Mouse (Mus musculus) layer of hippocampus, adult 9-11 months (tissue): ENCODE data around the gene Synpr.
"Not testable (repeated sequence)": the region's sequence is repeated elsewhere in the genome, so short reads cannot be mapped to it uniquely, and the experiment has no call there.

Experiments used
- DNase-seq: peaks from one replicate; pipeline ENCODE4 v3.0.0; 2022

Synpr gene

DNA sequence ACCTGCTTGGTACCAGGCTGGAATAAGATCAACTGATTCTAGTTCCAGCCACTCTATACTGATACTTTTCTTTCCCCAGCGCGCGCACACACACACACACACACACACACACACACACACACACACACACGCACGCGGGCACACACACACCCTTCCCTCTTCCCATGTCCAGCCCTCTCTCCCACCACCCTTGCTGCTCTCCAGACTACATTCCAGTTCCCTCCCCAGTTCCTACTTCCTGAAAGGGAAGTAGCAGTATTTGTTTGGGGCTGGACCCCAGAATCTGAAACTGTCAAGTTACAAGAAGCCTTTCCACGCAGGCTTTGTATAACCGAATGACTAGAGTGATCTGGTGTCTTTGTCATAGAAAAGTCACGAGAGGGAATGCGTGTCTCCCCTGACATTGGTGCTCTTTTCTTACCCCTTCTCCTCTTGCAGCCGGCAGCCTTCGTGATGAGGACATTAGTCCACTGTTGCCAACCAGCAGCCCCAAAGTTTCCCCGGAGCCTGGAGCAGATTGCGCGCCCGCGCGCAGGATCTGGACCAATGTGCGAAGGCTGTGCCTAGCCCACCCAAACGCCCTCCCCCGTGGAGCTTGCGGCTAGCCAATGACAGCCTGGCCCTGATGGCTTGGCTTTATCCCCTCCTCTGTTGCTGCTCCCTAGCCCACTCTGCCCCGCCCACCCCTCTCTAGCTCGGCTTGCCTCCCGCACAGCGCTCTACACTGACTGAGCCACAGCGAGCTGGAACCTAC lies at the start of gene Synpr:
Gene Synpr (plus strand): TSS at position 690 of the 754 bp plus-strand sequence.
- peak; percentile 89 for DNase-seq

DNA sequence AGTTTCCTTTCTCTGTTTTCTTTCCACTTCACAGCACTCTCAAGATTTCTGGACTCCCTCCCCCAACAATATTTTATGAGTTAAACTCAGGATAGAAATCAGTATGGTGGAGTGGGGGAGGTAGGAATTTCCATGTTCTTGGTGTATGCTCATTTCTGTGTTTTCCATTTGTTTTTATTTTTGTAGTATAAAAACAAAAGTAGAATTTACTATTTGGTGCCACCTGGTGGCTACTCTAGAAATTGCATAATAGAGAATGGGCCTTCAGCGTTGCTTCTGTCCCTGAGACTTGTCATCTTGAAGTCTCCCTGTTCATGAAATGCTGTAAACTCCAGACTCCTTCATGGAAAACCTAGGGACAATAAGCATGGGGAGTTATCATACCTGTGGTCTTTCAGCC lies 47.7 kb upstream of the Synpr start:
- DNase-seq: no peak

DNA sequence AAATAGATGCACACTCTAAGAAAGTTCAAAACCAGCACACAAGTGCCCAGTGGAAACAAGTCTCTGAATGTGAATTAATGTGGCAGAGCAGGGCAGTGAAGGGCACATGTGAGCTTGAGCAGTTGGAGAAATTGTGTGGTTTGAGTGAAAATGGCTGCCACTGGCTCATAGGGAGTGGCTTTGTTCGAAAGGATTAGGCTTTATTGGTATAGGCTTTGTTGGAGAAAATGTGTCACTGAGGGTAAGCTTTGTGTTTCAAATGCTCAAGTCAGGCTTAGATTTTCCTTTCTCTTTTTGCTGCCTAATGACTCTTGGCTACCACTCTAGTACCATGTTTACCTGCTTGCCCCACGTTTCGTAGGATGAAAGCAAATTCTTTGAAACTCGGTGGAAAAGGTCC lies 37.1 kb upstream of the Synpr start:
- no peak for DNase-seq

DNA sequence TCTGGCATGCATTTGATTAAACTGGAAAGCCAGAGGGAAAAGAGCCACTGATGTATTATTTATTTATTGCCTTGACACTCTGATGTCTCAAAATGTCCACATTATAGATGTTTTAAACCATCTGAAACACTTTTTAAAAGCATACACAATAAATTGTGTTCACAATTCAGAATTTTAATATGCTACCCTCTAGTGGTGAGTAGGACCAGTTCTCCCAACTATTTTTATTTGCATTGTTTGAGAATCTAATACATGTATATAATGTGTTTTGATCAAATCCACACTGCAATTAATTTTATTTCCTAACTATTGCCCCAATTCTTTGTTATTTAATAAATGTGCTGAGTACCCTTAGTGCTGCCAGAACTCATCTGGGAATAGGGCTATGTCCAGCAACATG lies 35.2 kb upstream of the Synpr start:
- DNase-seq: no peak

DNA sequence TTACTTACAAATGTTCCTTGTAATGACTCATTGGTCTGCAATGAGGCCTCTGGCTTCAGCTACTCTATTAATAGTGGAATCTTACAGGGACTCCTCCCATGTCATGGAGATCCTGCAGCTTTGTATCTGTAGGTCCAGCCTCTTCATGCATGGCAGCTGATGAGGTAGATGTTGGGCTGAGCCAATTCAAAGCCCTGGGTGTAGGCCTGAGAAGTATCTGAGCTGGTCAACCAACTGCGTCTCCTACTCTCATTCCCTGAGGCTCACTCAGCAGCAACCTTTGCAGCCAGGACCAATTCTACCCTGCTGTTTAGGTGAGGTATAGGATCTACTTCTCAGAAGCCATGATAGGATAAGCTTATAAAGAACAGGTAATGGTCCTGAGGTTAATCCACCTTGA lies 32.0 kb upstream of the Synpr start:
- no peak for DNase-seq

DNA sequence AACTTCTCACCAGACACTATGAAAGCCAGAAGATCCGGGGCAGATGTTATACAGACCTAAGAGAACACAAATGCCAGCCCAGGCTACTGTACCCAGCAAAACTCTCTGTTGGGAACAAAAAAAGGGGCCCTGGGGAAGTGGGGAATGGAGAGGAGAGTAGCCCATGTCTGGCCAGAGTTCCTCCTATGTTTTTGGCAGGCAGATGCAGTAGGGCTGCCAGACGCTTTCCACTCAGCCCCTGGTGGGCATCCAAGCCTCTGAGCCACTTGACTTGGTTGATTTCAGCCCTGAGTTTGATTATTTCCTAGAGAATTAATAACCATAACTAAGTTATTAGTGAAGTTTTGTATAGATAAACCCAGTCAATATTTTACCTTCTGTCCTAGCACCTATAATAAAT lies 29.8 kb upstream of the Synpr start:
- not testable (repeated sequence) for DNase-seq

DNA sequence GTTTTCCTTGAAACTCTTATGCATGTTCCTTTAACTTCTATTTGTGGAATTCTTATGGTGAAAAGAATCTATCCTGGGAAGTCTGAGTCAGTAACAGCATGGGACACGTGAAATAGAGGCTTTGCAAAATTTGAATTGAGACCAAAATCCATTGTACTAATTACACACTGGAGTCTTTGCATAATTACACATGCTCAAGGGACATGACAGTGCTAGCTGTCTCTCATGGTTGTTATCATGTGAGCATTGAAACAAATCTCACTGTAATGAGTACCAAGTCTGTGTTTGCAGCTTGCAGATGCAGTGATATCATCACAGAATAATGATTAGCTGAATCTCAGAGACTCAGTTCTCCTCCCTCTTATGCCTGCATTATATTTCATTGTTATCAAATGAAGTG lies 22.2 kb upstream of the Synpr start:
- DNase-seq: no peak

DNA sequence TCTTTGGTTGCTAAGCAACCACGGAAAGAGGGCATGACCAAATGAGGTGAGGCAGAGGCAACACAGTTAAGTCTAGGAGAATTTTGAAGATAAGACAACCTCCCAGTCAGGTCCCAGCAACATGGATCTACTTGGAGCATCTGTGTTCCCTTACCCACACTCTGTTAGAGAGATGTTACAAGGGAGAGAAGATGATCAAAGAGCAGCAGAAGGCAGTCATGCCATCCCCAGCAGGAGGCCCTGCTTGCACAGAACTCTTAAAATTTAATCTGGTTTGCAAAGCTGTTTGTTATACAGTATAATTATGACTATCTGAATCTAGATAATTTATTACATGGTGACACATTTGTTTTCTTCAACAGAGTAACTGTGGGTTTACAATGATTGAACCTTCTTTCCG lies 18.2 kb upstream of the Synpr start:
- DNase-seq: peak; percentile 42

DNA sequence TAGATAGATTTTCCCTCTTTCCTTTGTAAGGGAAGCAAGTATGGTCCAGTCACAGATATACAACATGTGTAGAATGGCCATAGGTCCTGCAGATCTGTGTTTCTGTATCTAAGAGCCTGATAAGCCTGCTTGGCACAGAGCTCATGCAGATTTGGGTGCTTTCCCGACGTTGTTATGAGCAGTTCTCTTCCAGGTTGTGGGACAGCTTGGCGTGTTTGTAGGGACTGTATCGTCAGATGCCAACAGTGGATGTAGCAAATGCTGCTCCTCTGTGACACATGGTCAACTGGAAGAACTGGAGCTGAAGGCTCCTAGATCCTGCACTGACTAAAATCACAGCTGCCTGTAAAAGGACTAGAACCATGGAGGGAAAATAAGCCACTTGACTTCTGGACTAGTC lies 17.4 kb upstream of the Synpr start:
- DNase-seq: peak; percentile 56

DNA sequence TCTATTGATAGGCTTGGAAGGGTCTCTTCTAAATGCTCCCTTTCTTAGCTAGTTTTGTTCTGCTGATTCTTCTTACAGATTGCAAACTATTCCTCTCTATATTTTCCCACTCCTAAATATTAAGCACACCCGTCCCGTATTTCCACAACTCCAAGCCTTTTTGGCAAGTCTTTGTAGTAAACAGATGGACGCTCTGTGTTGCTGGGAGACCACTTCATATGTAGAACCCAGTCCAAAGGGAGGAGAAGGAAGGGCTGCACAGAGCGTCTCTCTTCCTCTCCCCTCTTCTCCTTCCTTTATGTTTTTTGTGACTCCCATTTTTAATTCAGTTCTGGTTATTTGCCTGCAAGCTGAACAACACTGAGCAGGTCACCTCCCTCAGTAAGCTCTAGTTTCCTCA lies 1.4 kb upstream of the Synpr start:
- DNase-seq: peak; percentile 30

DNA sequence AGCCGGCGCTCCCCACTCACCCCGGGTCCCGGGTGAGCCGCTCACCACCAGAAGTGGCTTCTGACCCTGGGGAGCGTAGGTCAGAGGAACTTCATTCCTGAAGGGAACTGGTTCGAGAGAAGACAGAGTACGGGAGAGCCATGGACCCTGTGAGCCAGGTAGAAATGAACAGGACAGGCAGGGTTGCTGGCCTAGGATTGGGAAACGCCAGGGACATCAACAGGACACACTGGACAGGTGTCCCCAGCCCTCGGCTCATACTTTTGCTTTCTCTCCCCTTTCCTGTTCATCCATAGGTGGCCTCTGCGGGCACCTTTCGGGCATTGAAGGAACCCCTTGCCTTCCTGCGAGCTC lies 242 bp downstream of the Synpr start:
- DNase-seq: no peak

DNA sequence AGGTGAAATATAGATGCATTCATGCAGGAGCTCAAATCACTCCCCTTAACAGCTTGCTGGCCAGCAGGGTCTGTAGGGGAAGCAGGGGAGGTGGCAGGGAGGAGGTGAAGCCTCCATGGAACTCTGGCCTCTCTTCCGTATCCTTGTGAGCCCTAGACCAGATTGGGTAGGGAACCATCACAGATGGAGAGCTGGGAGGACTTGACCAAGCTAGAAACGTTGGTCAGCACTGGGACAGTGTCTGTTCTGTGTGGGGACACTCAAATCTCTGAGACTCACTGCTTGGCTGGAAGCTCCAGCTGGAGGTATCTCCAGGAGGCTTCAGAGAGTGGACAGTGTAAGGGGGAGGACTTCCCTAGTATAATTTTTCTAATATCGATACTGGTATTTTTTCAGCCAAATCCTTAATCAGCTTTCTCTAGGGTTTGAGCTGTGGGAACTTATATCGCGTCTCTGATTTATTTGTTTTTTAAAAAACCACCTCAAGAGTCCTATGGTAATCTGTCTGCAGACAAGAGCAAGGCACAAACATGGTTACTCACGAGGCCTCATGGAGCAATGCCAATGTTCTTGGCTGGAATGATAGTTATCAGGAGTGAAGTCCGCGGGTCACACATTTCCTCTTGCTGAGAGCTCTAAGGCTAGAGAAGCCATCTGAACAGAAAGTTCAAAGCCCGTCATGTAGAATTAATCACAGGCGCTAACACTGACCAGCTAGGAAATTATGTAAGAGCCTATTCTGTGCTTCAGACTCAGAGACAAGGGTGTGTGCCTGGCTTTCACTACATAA lies 956 bp downstream of the Synpr start:
- peak; percentile 6 for DNase-seq

DNA sequence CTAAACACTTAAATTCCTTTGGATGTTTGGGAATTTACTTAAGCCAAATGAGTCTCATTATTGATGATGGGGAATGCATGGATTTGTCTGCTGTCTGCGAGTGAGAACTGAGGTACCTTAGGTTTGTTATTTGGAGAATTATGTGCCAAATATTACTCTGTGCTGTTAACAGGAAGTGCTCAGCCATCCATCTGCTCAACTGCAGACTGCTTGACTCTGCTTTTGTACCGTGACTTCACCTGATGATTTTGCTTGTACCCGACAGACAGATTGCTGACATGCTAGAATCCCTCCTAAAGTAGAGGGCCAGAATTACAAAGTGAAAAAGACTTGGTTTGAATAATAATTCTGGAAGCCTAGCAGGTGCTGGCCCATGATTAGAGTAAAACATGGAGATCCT lies 9.6 kb downstream of the Synpr start:
- DNase-seq: no peak

DNA sequence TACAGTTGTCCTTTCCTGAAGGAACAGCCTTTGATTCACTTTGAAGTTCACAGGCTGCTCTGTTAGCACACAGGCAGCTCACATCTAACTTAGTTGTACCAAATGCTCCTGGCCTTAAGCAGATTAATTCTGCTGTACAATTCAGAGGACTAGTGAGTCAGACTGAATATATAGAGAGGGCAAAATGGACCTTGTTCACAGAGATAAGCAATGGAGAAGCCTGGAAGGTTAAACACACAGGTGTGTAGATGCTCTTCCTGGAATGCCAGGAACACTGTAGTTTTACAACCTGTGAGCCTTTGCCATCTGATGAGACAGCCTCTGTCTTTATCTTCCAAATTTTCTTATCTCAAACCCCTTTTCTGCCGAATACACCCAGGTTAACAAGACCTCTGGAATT lies 29.7 kb downstream of the Synpr start:
- DNase-seq: no peak

DNA sequence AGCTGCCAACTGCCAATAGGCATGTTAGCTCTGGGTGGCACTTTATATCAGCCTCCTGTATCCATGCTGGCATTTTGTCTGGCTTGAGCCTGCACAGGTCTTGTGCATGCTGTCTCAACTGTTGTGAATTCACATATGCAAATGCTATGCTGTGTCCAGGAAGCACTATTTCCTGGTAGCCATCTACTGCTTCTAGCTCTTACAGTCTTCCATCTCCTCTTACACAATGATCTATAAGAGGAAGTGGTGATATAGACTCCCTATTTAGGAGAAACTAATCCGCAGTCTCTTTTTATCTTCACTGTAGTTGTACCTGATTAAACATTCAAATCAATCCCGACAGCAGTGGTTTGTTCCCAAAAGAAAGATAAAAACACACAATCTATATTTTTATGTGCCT lies 43.9 kb downstream of the Synpr start:
- no peak for DNase-seq

DNA sequence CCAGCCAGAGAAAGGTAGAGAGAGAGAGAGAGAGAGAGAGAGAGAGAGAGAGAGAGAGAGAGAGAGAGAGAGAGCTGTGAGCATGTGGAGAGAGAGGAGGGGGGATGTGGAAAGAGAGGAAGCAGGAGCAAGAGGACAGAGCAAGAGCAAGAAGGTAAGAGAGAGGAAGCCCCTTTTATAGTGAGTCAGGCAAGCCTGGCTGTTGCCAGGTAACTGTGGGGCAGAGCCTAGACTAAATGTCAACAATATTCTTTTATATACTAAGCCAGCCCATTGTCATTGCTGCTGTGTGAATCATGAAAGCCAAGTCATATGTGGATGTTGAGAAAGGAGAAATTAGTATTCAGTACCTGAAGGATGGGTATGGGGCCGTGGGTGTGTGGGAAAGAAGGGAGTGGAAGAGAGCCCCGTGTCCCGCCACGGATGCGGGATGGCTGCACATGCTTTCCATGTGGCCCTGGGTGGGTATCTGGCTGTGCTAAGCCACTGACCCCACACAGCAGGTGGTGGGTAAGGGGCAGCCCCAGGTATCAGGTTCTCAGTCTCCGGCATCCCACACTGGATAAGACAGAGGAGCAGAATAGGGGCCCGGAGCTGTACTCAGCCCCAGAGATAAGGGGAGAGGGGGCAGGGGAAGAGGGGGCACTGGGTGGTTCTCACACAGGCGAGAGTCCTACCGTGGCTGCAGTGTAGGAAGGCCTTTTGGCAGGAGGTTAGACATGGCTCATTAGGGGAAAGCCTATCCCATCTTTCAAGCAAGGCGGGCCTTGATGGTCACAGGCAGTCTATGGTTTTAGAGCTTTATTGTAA lies 48.1 kb downstream of the Synpr start:
- no peak for DNase-seq

DNA sequence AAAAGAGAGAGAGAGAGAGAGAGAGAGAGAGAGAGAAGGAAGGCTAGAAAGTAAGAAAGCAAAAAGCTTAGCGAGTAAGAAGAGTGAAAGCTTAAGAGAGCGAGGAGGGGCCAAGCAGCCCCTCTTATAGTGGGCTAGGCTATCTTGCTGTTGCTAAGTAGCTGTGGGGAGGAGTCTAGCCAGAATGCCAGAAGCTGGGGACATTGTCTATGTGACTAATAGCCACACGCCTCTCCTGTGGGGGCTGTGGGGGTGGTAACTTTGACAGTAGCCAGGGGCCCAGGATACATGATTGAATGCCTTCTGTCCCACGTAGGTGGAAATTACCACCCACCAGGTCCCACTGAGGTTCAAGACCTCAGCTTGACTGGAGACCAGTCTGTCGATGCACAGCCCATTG lies 48.8 kb downstream of the Synpr start:
- no peak for DNase-seq

DNA sequence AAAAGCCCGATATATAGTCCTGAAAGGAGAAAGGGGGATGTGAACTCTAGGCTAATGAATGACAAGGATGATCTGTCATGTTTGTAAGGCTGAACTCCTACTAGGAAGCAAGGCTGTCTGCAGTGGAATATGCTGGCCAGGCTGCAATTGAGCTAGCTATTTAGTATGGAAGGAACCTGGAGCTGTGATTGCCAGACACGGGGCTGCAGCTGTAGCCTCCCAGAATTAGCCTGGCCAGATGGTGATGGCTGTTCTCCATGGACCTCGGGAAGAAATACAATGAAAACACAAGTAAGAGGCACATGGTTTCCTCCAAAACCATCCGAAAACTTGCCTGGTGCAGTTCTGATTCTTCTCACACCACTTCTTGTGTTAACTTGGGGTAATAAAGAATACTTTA lies 51.6 kb downstream of the Synpr start:
- DNase-seq: peak; percentile 65

DNA sequence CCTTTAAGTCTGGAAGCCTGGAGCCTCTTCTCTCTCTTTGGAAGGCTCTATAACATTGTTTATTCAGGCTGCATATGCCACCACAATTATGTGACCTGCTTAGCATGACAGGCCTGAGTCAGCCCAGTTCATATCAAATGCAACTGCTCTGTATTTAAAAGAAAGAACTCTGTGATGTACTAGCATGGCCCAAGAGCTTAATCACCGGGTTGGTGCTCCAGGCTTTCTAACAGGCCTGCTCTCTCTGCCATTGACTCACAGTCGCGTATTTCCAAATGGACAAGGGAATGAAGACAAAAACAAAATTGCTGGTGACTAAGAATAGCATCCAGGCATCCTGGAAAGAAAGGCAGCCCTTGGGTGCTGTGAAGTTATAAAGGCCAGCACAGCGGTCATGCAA lies 56.1 kb downstream of the Synpr start:
- DNase-seq: no peak

DNA sequence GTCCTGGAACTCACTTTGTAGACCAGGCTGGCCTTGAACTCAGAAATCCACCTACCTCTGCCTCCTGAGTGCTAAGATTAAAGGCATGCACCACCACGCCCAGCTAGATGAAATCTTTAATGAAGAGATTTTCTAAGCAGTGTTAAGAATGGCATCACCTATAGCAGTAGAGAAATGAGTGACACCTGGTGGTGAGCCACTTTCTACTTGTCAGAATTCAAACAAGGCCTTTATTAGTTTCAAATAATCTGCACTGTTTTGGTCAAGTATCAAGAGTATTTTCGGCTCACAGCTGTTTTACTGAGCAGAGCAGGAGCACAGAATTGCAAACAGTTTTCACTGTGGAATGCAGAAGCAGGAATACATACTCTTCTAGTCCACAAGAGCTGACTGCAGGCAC lies 59.7 kb downstream of the Synpr start:
- no peak for DNase-seq

DNA sequence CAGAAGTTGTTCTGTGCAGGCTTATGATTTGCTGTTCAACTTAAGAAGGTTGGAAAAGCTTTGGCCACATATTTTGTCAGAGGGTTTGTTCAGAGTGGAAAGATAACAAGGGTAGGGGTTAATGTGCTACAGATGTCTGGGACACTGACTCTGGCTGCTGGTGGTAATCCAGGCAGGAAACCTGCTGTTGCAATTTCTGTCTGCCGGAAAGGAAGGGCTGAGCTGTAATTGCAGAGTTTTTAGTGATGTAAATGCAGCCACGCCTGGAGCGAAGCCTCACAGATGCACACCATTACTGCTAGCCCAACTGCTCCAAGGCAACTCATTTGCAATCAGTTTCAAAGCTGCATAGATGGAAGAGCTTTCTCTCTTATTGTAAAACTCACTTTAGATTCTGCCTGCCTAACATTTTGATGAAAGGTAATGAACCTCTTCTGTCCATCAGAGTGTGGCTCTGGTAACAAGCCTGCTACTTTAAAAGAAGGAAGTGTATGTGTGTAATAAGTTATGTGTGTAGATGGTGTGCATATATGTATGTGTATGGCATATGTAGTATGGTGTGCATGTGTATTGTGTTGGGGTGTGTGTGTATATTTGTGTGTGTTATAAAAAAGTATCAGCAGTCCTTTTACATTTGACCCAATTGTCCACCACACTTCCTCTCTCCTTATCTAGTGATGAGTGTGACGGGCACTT lies 64.7 kb downstream of the Synpr start:
- no peak for DNase-seq

DNA sequence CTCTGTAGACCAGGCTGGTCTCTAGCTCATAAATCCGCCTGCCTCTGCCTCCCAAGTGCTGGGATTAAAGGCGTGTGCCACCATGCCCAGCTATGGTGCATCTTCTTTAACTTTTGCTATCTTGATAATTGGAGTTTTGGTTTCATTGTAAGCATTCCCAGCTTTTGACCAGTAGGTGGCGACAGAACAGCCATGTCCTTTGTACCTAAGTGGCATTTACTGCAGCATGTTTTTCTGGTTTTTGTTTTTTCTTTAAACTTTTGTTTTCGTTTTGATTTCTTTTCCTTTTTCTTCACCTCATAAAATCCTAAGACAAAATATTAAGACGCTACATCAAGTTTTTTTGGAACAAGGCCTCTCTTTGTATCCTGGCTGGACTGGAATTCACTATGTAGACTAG lies 69.6 kb downstream of the Synpr start:
- DNase-seq: no peak
